Mouse (Mus musculus) macrophage (primary cell): Measurements from ENCODE around the gene Adora3. TPM values are rescaled to one million over a fixed set of nuclear protein-coding genes. Genes with fewer than 3 reads are reported as not detected.

Experiments
- H3K27ac ChIP-seq: fragments of 350-480 bp; formaldehyde crosslinking; 2 replicates; pipeline ENCODE4 v1.9.0; 2021
- H3K36me3 ChIP-seq: fragments of 350-480 bp; formaldehyde crosslinking; 2 replicates; pipeline ENCODE4 v1.9.0; 2021; ENCODE audit errors: inconsistent target
- H3K4me3 ChIP-seq: fragments of 350-480 bp; formaldehyde crosslinking; 2 replicates; pipeline ENCODE4 v1.9.0; 2021; ENCODE audit errors: inconsistent target
- H3K79me2 ChIP-seq: fragments of 350-480 bp; formaldehyde crosslinking; 2 replicates; pipeline ENCODE4 v1.9.0; 2021; ENCODE audit errors: inconsistent target
- WGBS: methylation state at CpG from one replicate; pipeline ENCODE4 v1.1.7; 2026; ENCODE audit warnings: inconsistent platforms; ENCODE audit not compliant: missing documents; 5-methylcytosine and 5-hydroxymethylcytosine counted together
- polyA plus RNA-seq: library from polyadenylated mRNA; stranded (reverse); fragments of 250-400 nt; gene quantifications from 3 replicates; pipeline ENCODE4 v1.2.4, GENCODE M21; 2018; ENCODE audit warnings: inconsistent platforms

Gene Adora3
- polyA plus RNA-seq, 1 experiment from 2014 or later = 1.9 TPM

DNA sequence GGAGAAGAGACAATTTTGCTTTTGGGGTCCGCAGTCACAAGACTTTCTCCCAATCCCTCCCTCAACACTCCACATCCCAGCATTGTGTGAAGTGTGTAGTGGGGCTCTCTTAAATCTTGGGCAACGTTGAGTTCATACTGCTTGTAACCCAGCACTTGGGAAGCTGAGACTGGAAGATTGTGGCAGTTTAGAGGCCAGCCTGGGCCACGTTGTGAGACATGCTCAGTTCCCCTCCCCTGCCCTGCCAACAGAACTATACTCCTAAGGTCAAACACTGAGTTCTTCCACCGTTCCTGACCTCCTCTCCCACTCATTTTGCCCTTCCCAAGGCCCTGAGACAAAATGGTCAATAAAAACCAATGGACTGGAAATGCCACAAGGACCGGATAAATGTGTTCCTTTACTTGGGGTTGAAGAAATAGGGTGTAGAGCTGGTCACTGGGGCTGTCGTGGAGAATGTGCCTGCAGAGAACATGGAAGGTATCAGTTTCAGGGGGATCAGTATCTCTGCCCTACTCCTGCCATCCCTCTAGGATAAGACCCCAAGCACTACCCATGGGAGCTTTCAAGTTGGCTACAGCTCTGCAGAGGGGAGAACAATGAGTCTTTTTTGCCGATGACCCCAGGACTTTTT is 57.0 kb downstream of the Adora3 start:
- Histone ChIP-seq H3K4me3 (no peak overlapping the region), H3K36me3 (peaks cover 8% of the 10 kb centered on the region; the same call in 1 of the 2 replicates), H3K79me2 (peaks cover 36% of the 10 kb centered on the region; the same call in 1 of the 2 replicates), H3K27ac (no peak overlapping the region)
- WGBS = 83% methylated on average over 7 of the region's 7 CpGs

DNA sequence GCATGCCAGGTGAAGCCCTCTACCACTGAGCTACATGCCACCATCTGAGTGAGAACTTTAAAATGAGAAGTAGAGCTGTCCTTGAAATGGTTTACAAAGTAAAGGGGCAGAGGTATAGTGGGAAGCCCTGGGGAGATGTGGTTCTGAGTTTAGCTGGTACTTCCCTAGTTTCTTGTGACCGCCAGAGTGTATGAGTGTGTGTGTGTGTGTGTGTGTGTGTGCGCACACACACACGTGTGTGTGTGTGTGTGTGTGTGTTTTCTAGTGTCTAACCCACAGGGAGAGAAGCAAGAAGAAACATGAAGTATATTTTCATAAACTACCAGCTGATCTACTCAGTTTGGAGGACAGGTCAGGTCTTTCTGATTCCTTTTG is 57.5 kb downstream of the Adora3 start:
- H3K36me3 ChIP-seq = peaks cover 8% of the 10 kb centered on the region; the same call in 1 of the 2 replicates
- WGBS = 58% methylated on average over 2 of the region's 3 CpGs

DNA sequence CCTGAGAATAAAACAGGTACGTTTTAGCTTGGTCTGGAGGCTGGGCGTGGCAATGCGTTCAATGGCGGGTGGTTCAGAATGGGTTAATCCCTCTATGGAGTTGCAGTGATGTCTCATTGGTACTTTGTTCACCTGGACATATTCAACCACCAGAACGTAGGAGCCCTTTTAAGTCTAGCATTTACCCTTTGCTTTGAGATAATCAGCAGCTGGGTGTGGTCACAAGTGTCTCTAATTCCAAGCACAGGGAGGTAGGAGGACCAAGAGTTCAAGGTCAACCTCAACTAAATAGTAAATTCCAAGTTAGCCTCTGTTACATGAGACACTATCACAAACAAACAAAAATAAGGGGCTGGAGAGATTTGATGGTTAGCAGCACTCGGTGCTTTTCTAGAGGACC is 58.1 kb downstream of the Adora3 start:
- Histone ChIP-seq H3K4me3 (no peak overlapping the region), H3K27ac (no peak overlapping the region), H3K36me3 (peaks cover 8% of the 10 kb centered on the region; the same call in 1 of the 2 replicates), H3K79me2 (peaks cover 36% of the 10 kb centered on the region; the same call in 1 of the 2 replicates)
- WGBS = 90% methylated on average over 6 of the region's 6 CpGs

More for the DNA sequence above, 57.5 kb downstream of the Adora3 start:
- Histone ChIP-seq H3K27ac (no peak overlapping the region), H3K79me2 (peaks cover 36% of the 10 kb centered on the region; the same call in 1 of the 2 replicates), H3K4me3 (no peak overlapping the region)

DNA sequence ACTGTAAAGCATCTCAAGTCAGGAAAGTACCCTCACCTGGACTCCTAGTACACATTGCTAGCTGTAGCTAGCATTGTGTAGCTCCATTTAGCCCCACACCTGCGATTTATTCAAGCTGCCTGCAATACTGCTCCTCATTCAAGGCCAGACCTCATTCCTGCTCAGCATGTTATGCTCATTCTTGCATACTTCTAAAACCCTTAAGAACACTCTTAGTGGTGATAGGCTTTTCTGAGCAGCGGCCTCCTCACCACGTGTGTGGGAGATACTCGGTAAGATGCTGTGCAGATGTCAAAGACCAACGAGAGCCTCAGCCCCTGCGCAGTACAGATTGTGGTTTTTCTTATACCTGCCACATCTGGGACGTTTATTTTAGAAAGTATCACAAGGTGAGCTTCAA is 59.2 kb downstream of the Adora3 start:
- WGBS = 62% methylated on average over 7 of the region's 7 CpGs
- Histone ChIP-seq H3K79me2 (peaks cover 36% of the 10 kb centered on the region; the same call in 1 of the 2 replicates), H3K36me3 (peaks cover 8% of the 10 kb centered on the region; the same call in 1 of the 2 replicates), H3K27ac (no peak overlapping the region), H3K4me3 (no peak overlapping the region)

DNA sequence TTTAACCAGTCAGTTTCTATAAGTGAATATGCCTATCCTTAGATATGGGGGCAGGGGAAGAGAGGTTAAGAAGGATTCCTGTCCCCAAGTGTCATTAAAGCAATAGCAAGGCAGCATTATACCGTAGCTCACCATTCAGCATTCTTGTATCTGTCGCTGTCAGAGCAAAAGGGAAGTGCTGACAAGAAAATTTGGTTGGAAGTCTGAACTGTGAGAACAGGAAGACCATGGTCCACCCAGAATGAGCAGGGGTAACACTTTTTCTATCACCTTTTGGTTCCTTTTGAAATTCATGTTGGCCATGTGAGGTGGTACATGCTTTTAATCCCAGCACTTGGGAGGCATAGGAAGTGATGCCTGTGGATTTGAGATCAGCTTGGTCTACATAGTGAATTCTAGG is 60.4 kb downstream of the Adora3 start:
- Histone ChIP-seq H3K36me3 (peaks cover 7% of the 10 kb centered on the region; the same call in 1 of the 2 replicates), H3K79me2 (peaks cover 36% of the 10 kb centered on the region; the same call in 1 of the 2 replicates), H3K27ac (peak overlapping the region; percentile 70; the same call in 1 of the 2 replicates), H3K4me3 (no peak overlapping the region)
- 3% methylated on average over 2 of the region's 2 CpGs for WGBS

DNA sequence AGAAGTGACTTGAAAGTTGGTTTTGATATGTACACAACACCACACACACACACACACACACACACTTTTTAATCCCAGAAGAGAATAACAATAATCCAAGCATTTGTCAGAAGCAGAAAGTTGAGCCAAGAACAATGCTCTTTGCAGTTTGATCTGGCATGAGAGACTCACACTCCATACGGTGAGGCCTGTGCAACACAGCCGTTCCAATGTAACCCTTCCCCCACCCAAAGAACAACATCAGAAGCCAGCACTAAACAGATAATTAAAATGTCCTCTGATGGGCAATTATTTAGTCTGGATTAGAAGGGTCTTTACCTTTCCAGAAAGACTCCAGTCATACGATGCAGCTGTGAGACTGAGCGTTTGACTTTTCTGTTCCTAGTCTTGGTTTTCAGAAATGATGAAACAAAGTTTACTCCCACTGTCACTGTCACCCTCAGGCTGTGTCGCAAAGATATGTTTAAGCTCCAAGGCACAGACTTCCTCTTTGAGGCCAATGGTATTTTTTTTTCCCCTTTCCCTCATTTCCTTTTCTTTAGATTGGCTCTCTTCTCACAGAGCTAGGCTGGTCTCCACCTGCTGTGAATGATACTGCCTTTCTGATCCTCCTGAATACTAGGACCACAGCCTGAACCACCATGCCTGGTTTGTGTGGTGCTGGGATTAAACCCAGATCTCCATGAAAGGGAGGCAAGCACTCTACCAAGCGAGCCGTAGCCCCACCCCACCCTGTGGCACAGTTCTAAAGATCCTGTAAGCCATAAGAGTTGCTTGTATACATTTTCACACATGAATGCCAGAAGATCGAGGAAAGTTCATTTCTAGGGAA is 61.8 kb downstream of the Adora3 start, which contains the start of gene I830077J02Rik:
Gene I830077J02Rik, minus strand, starts transcription at position 425 of the 832 bp plus-strand sequence.
- Histone ChIP-seq H3K36me3 (no peaks in the 10 kb centered on the region), H3K27ac (peak within 1 kb of the TSS; percentile 70), H3K79me2 (peaks cover 36% of the 10 kb centered on the region; the same call in 1 of the 2 replicates), H3K4me3 (peak within 1 kb of the TSS; percentile 35)
- WGBS = 12% methylated on average over 8 of the region's 8 CpGs

DNA sequence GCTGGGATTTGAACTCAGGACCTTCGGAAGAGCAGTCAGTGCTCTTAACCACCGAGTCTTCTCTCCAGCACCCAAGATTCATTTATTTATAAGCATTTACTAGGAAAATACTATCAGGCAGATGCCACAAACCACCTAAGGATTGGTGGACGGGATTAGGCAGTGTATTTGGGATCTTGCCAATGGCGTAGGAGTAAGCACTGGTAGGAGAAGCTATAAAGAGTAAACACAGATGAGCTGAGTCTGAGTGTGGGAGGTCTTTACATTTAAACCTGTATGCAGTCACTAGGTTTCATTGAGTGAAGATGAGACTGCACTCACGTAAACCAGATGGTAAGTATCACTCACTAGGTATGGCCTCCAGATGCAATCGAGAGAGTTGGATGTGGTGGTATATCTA is 63.3 kb downstream of the Adora3 start:
- H3K36me3 ChIP-seq = no peaks in the 10 kb centered on the region
- peaks cover 30% of the 10 kb centered on the region; the same call in 1 of the 2 replicates for H3K79me2 ChIP-seq
- 92% methylated on average over 6 of the region's 6 CpGs for WGBS
- H3K27ac ChIP-seq = no peak overlapping the region
- no peak overlapping the region for H3K4me3 ChIP-seq

DNA sequence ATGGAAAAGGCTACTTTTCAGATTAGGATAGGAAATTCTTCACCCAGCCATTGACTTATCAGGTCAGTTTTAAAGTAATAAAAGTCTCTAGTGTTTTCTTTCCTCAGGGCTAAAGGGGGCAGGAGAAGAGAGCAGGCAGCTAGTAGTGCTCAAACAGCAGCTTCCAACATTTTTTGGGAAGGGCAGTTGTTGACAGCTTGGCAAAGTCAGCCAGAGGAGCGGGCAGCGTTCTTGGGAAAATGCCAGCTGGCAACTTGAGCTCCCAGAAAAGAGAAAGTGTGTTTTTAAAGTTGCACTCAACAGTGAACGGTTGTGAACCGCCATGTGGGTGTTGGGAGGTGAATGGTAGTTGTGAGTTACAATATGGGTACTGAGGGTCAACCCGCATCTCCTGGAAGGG is 64.4 kb downstream of the Adora3 start:
- 96% methylated on average over 4 of the region's 5 CpGs for WGBS
- H3K27ac ChIP-seq = no peak overlapping the region

DNA sequence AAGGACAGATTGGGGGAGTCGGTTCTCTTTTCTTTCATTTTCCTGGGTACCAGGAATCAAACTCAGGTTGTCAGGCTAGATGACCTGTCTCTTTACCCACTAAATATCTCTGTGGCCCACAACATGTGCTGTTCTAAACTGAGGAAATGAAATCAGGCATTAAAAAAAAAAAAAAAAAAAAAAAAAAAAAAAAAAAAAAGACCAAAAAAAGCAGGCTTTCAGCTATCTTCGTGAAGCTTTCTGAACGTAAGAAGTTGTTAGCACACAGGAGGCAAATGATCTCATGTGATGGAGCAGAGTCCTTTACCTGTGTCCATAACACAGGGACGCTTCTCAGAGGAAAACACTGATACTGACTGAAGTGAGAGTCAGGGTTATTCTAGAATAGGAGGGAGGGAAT is 65.5 kb downstream of the Adora3 start:
- no peak overlapping the region for H3K27ac ChIP-seq
- WGBS = 77% methylated on average over 4 of the region's 4 CpGs
- peaks cover 10% of the 10 kb centered on the region; the same call in 1 of the 2 replicates for H3K79me2 ChIP-seq
- no peak overlapping the region for H3K4me3 ChIP-seq
- H3K36me3 ChIP-seq = peaks cover 8% of the 10 kb centered on the region; the same call in 1 of the 2 replicates

More for the DNA sequence above, 64.4 kb downstream of the Adora3 start:
- H3K4me3 ChIP-seq = no peak overlapping the region
- peaks cover 19% of the 10 kb centered on the region; the same call in 1 of the 2 replicates for H3K79me2 ChIP-seq
- H3K36me3 ChIP-seq = no peaks in the 10 kb centered on the region

DNA sequence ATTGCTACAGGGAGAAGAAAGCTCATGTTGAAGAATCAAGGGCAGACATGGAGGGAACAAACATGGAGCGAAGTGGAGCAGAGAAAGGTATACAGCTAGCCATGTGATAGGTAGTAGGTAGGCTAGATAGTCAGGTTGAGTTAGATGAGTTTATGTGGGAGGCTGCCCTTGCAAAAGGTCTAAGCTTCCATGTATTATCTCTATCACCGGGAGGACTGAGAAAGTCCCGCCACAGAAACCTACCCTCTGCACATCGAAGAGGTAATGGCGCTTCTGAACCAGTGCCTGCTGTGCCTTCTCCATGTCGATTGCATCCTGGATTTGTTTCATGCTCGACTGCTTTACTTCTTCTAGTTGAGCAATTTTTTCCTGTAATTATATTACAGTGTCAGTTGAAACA is 80.7 kb downstream of the Adora3 start:
- no peak overlapping the region for H3K27ac ChIP-seq
- H3K4me3 ChIP-seq = no peak overlapping the region
- whole genome bisulfite sequencing = 89% methylated on average over 7 of the region's 7 CpGs
- H3K36me3 ChIP-seq = peaks cover 73% of the 10 kb centered on the region
- peaks cover 56% of the 10 kb centered on the region for H3K79me2 ChIP-seq

DNA sequence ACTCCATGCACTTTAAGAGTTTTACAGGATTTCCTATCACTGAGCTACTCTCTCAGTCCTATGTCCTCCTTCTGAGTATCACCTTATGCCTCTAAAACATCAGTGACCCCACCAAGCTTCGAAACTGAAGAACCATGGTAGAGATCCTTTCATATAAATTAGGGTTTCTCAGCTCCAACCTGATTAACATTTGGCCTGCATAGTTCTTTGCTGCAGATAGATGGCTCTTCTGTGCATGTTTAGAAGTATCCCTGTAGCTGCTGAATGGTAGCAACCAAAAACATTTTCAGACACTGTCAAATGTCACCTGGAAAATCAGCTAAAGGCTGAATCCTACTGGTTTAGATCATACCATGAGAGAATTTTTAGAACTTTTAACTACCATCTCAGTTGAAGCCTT is 86.6 kb downstream of the Adora3 start:
- H3K36me3 ChIP-seq = peaks cover 37% of the 10 kb centered on the region
- no peak overlapping the region for H3K27ac ChIP-seq
- no peak overlapping the region for H3K4me3 ChIP-seq
- 100% methylated on average over 1 of the region's 1 CpGs for WGBS
- peaks cover 73% of the 10 kb centered on the region for H3K79me2 ChIP-seq

DNA sequence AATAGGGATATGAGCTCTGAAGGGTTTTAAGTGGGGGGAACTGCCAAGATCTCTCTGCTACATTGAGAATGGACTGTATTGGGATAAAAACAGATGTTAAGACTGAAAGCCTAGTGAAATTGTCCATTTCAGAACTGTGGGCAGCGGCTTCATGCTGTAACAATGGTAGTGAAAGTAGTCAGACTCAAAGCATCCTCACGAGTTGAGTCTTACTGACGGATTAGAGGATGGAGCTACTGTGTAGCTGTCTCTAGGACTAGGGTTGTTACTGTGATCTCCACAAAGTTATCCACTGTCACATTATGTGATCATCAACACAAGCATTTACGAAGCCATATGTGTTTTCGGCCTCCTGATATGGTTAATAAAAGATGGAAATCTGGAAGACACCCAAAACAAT is 87.5 kb downstream of the Adora3 start:
- Histone ChIP-seq H3K36me3 (peaks cover 40% of the 10 kb centered on the region), H3K79me2 (peaks cover 73% of the 10 kb centered on the region), H3K4me3 (peak overlapping the region; percentile 96), H3K27ac (peak overlapping the region; percentile 68)
- 48% methylated on average over 5 of the region's 5 CpGs for WGBS
